Mouse (Mus musculus): ENCODE results near the gene Marc1. TPM values are rescaled to one million over a fixed set of nuclear protein-coding genes. Genes with fewer than 3 reads are reported as not detected.

Gene Marc1
- polyA plus RNA-seq, 1 experiment from 2014 or later: not detected

DNA sequence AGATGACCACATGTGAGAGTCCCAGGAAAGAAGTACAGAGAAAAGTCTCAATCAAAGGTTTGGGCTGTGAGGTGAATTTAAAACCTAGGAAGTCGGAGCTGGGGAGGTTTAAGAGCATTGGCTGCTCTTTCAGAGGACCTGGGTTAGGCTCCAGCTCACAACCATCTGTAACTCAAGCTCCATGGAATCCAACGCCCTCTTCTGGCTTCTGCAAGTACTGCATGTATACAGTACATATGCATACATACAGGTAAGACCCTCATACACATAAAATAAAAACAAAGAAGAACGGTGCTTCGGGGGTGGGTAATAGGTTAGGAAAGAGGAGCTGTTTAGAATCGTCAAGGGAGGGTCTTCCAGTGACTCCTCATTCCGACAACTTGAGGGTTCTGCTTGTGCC is 6.7 kb upstream of the Marc1 start:
- no peaks in the 10 kb centered on the region for H3K27me3 ChIP-seq
- no peak overlapping the region for H3K4me2 ChIP-seq (replicated peaks)
- peaks cover 9% of the 10 kb centered on the region; the same call in 1 of the 2 replicates for H3K36me3 ChIP-seq
- H3K27ac ChIP-seq (replicated peaks): no peak overlapping the region
- H3K4me3 ChIP-seq: no peak overlapping the region
- 0 out of 2 replicates have a peak, but pooled peaks cover 1% of the 10 kb centered on the region for H3K4me1 ChIP-seq
- no peak overlapping the region for H3K9ac ChIP-seq (replicated peaks)
- ATAC-seq (replicated peaks): no peak
- WGBS: 83% methylated on average over 6 of the region's 6 CpGs
- H3K9me3 ChIP-seq: no peaks in the 10 kb centered on the region

DNA sequence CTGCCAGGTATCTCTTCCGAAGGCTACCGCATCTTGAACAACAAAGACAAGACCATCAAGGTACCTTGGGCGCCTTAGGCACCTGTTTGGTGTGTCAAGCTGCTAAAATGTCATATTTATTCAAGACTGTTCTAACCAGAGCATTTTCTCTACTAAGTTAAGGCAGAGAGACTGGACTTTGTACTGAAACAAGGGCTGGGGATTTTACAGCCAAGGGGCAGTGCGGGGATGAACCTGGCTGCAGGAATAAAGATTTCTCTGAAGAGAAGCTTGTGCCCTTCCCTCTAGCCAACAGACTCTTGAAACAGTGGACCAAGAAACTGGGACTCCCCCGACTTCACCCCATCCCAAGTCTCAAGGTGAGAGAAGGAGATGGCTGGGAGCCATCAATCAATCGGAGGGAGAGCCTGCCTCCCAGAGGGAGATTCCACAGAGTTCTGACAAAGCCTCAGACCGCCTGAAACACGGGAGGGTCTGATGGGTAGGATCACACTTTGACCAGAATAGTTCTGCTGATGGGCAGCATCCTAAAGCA is 670 bp upstream of the Marc1 start:
- Histone ChIP-seq H3K27ac (replicated peaks) (no peak overlapping the region), H3K27me3 (peaks cover 15% of the 10 kb centered on the region), H3K36me3 (peaks cover 5% of the 10 kb centered on the region; the same call in 1 of the 2 replicates), H3K4me3 (no peak overlapping the region), H3K9me3 (no peaks in the 10 kb centered on the region), H3K4me2 (replicated peaks) (no peak overlapping the region), H3K9ac (replicated peaks) (no peak overlapping the region), H3K4me1 (peaks cover 7% of the 10 kb centered on the region)
- ATAC-seq (replicated peaks): no peak
- 79% methylated on average over 8 of the region's 8 CpGs for WGBS

DNA sequence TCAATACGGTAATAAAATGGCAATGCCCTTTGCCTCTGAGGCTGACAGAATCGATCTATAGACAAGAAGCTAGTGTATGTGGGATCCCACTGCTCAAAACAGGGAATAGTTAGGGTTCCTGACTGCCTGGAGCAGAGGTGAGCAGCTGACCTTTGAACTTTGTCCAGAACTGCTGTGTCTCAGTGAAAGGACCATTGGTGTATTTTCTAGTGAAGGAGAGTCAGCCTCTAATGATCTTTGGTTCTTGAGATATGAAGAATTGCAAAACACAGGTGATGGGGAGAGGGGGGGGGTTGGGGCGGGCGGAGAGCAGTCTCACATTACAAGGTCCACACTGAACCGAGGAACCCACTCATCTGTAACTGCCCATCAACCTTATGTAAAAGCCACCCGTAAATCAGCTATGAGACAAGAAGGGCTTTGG is 1.5 kb downstream of the Marc1 start:
- Histone ChIP-seq H3K27ac (replicated peaks) (no peak overlapping the region), H3K4me2 (replicated peaks) (no peak overlapping the region), H3K4me1 (peaks cover 7% of the 10 kb centered on the region), H3K4me3 (no peak overlapping the region), H3K9me3 (no peaks in the 10 kb centered on the region), H3K9ac (replicated peaks) (no peak overlapping the region), H3K27me3 (peaks cover 15% of the 10 kb centered on the region), H3K36me3 (peaks cover 5% of the 10 kb centered on the region; the same call in 1 of the 2 replicates)
- 80% methylated on average over 6 of the region's 6 CpGs for WGBS
- ATAC-seq (replicated peaks): no peak

DNA sequence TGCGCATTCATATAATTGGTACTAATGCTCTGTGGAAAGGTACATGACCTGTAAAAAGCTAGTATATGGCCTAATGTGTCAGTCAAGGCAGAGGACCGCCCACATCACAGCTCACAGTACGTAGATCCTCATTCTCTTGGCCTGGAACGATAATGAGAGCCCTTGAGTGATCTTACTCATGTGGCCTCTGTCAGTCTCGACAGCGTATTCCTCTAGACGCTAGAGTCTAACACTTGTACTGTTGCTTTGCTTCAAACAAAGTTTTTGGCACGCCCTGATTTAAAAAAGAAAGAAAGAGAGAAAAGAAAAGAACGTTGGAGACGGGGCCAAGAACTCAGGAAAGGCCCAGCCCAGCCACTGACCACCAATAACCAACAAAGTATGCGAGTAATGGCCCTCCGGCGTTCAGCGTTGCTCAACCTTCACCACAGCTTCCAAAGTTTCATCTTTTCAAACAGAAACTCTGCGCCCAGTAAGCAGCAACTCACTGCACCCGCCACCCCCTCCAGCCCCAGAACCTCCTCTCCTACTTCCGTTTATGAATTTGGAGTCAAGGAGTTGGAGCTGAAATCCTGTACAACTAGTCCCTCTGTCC is 2.6 kb downstream of the Marc1 start:
- no peak for ATAC-seq (replicated peaks)
- H3K9me3 ChIP-seq: no peaks in the 10 kb centered on the region
- H3K4me3 ChIP-seq: no peak overlapping the region
- H3K4me1 ChIP-seq: peaks cover 7% of the 10 kb centered on the region
- no peak overlapping the region for H3K27ac ChIP-seq (replicated peaks)
- WGBS: 86% methylated on average over 17 of the region's 17 CpGs
- peaks cover 15% of the 10 kb centered on the region for H3K27me3 ChIP-seq
- H3K9ac ChIP-seq (replicated peaks): no peak overlapping the region
- peaks cover 4% of the 10 kb centered on the region; the same call in 1 of the 2 replicates for H3K36me3 ChIP-seq
- no peak overlapping the region for H3K4me2 ChIP-seq (replicated peaks)

DNA sequence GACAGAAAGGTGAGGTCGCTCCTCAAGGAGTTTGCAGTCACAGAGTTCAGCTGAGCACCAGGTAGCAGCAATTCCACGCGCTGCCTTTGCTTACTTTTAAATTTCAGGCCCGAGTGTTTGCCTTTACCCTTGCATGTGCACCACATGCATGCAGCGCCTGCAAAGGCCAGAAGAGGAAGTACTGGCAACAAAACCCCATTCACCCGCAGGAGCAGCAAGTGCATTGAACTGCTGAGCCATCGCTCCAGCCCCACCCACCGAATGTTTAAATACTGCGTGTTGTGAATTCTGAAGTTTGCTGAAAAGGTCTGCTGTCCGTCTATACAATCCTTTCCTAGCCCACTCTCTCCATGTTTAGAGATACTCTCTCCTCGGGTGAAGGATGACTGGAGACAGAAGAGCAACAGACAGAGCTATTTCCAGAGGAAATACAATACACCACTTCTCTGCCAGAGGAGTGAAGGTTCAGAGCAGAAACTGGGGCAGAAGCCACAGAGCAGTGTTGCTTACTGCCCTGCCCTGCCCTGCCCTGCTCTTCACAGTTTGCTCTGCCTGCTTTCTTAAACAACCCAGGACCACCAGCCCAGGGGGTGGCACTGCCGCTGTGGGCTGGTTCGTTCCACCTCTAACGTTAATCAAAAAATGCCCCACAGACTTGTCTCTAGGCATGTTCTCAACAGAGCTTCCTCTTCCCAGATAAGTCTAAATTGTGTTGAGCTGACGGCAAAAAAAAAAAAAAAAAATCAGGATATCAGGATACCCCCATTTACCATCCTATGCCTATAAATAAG is 3.3 kb downstream of the Marc1 start:
- H3K27me3 ChIP-seq: peaks cover 15% of the 10 kb centered on the region
- ATAC-seq (replicated peaks): no peak
- H3K9ac ChIP-seq (replicated peaks): no peak overlapping the region
- WGBS: 66% methylated on average over 15 of the region's 15 CpGs
- H3K4me1 ChIP-seq: peaks cover 7% of the 10 kb centered on the region
- no peak overlapping the region for H3K4me3 ChIP-seq
- no peak overlapping the region for H3K27ac ChIP-seq (replicated peaks)
- H3K9me3 ChIP-seq: no peaks in the 10 kb centered on the region
- no peak overlapping the region for H3K4me2 ChIP-seq (replicated peaks)
- H3K36me3 ChIP-seq: no peaks in the 10 kb centered on the region

DNA sequence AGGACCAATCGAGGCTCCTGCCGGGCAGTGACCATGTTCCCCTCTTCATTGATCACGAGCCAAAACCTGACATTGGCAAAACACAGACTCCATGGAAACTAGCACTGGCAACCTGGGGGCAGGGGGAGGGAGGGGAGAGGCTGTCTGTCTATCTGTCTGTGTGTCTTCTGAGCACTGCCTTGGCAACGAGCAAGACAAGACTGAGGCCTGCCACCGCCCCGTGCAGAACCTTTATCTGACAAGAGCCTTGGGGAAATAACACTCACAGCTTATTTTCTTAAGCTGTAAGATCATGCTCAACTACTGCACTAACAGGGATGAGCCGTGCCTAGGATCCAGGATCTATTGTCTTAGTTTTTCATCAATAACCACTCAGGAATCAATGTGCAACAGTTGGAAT is 4.0 kb downstream of the Marc1 start:
- Histone ChIP-seq H3K27me3 (peaks cover 15% of the 10 kb centered on the region), H3K4me1 (peaks cover 7% of the 10 kb centered on the region), H3K27ac (replicated peaks) (no peak overlapping the region), H3K4me3 (no peak overlapping the region), H3K9me3 (no peaks in the 10 kb centered on the region), H3K4me2 (replicated peaks) (no peak overlapping the region), H3K36me3 (no peaks in the 10 kb centered on the region), H3K9ac (replicated peaks) (no peak overlapping the region)
- no peak for ATAC-seq (replicated peaks)
- 78% methylated on average over 7 of the region's 7 CpGs for WGBS

DNA sequence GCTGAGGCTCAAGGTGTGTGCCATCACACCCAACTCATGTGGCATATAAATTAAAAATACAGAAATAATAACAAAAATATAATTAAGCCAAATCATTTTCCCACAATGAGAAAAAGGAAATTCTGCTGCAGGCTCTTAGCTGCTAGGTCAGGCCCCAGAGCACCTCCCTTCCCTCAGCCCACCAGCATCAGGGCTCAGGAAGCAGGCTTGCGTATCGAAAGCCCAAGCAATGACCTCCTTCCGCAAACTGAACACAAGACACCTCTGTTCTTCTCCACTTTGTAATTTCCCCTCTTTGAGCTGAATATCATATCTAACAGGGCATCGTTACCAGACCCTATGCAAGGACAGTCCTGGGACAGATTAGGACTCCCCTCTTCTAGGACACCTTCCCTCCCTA is 5.4 kb downstream of the Marc1 start:
- Histone ChIP-seq H3K36me3 (no peaks in the 10 kb centered on the region), H3K9me3 (no peaks in the 10 kb centered on the region), H3K9ac (replicated peaks) (no peak overlapping the region), H3K4me2 (replicated peaks) (no peak overlapping the region), H3K27ac (replicated peaks) (no peak overlapping the region), H3K4me1 (peaks cover 3% of the 10 kb centered on the region), H3K27me3 (peaks cover 7% of the 10 kb centered on the region), H3K4me3 (no peak overlapping the region)
- no peak for ATAC-seq (replicated peaks)
- 83% methylated on average over 4 of the region's 4 CpGs for WGBS

DNA sequence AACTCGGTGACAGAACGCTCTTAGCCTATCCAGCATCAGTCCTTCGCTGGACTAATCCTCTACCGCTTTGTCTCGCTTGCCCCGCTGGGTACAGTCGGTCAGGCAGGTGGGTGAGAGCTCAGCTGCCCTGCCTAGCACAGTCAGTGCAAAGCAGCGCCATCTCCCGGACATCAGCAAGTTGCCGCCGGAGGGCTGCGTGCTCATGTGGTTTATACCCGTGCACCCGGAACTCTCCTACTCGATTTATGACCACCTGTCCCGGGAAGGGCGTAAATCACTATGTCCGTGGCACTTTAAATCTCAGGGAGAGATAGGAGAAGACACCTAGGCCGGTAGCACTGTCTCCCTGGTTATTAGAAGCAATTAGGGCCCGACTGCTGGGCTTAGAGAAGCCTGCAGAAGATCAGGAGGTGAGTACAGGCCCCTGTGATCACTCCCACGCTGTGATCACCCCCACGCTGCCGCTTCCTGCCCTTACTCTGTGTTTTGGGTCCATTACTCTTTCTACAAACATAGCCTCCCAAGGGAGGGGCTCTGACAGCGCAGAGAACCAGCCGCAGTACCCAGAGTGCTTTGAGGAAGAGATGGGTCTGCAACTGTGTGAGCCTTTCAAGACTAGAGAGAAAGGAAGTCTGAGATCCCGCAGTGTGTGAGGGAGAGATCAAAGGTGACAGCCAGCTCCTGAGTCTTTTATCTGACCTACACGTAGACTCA is 17.8 kb downstream of the Marc1 start:
- Histone ChIP-seq H3K27ac (replicated peaks) (no peak overlapping the region), H3K9ac (replicated peaks) (no peak overlapping the region), H3K4me3 (no peak overlapping the region), H3K4me2 (replicated peaks) (no peak overlapping the region), H3K36me3 (no peaks in the 10 kb centered on the region), H3K9me3 (no peaks in the 10 kb centered on the region), H3K4me1 (no peaks in the 10 kb centered on the region), H3K27me3 (no peaks in the 10 kb centered on the region)
- WGBS: 19% methylated on average over 27 of the region's 27 CpGs
- no peak for ATAC-seq (replicated peaks)

DNA sequence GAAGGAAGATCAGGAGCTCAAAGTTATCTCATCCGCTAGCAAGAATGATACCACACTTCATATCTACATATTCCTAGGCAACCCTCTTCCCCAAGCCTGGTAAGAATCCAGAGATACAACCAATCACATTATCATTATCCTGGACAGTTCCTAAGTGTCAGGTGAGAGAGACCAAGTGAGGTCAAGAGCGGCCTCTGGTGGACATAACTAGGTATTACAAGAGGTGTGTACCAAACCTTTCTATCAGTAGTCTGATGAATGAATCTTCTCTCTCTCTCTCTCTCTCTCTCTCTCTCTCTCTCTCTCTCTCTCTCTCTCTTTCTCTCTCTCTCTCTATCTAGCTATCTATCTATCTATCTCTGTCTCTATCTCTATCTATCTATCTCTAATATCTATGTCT is 20.0 kb downstream of the Marc1 start:
- no peak for ATAC-seq (replicated peaks)
- no peaks in the 10 kb centered on the region for H3K4me1 ChIP-seq
- no peaks in the 10 kb centered on the region for H3K27me3 ChIP-seq
- H3K27ac ChIP-seq (replicated peaks): no peak overlapping the region
- H3K4me3 ChIP-seq: no peak overlapping the region
- 9% methylated on average over 2 of the region's 2 CpGs for WGBS
- no peak overlapping the region for H3K9ac ChIP-seq (replicated peaks)
- H3K9me3 ChIP-seq: no peaks in the 10 kb centered on the region
- H3K36me3 ChIP-seq: no peaks in the 10 kb centered on the region
- H3K4me2 ChIP-seq (replicated peaks): no peak overlapping the region

DNA sequence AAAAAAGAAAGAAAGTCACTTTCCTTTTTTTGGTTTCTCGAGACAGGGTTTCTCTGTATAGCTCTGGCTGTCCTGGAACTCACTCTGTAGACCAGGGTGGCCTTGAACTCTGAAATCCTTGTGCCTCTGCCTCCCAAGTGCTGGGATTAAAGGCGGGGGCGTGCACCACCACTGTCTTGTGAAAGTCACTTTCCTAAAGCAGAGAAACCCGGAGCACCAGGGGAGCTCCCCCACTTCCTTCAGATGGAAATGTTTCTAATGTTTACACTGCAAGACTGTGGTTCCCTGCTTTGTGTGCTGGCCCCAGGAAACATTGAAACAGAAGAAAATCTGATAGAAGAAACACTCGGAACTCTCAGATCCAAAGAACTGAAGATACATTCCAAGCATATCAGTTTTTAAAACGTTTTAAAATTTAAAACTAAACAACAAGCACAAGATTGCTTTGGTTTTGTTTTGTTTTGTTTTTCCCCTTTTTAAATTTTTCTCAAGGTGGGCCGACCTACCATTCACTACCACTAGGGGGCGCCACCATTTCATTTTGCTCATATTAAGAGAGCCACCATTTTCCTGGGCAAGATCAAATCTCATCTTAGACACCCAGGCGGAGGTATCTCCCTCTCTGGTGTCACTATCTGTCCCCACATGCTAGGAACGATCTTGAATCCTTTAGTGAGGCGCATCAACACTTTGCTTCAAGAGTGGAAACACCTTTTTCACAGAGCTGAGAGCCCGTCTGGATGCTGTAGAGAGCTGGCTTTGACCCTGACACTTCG is 24.5 kb downstream of the Marc1 start:
- 69% methylated on average over 13 of the region's 13 CpGs for WGBS
- no peak for ATAC-seq (replicated peaks)
- Histone ChIP-seq H3K4me2 (replicated peaks) (no peak overlapping the region), H3K9me3 (no peaks in the 10 kb centered on the region), H3K36me3 (no peaks in the 10 kb centered on the region), H3K27ac (replicated peaks) (no peak overlapping the region), H3K27me3 (no peaks in the 10 kb centered on the region), H3K9ac (replicated peaks) (no peak overlapping the region), H3K4me1 (no peaks in the 10 kb centered on the region), H3K4me3 (no peak overlapping the region)

DNA sequence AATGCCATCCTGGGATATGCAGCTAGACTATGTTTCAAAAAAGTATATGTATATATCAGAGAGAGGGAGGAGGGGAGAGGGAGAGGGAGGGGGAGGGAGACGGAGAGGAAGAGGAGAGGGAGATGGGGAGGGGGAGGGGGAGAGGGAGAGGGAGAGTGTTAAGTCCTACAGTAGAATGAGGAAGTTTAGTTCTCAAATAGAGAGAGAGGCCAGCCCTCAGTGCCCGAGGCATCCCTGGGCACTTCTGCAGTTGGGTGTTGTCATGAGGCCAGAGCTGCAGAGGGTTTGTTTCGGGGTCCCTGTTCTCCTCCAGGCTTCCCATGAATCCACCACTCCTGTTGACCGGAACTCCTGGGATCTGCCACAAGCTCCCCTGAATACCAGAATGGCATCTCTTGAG is 27.5 kb downstream of the Marc1 start:
- Histone ChIP-seq H3K4me1 (no peaks in the 10 kb centered on the region), H3K27me3 (no peaks in the 10 kb centered on the region), H3K4me3 (no peak overlapping the region), H3K4me2 (replicated peaks) (no peak overlapping the region), H3K9ac (replicated peaks) (no peak overlapping the region), H3K27ac (replicated peaks) (no peak overlapping the region), H3K36me3 (no peaks in the 10 kb centered on the region), H3K9me3 (no peaks in the 10 kb centered on the region)
- ATAC-seq (replicated peaks): no peak
- WGBS: 79% methylated on average over 4 of the region's 4 CpGs

Measured in forebrain, embryonic 15.5 days (tissue).